Mouse (Mus musculus): Measurements from ENCODE around the gene Tmem178. TPM values are rescaled to one million over a fixed set of nuclear protein-coding genes. Genes with fewer than 3 reads are reported as not detected.

Tmem178 gene
- 10 to 100 TPM in 1 of 2 experiments, 1 to 10 TPM in 1; 7.6 to 12.2 TPM for total RNA-seq (2021)
- long read RNA-seq, experiment 1, transcript Tmem178-201 (4 exons, 1,696 nt): major isoform, 18 of 19 reads
- long read RNA-seq, experiment 1, partial matches to known transcripts: 0 of 19 reads
- long read RNA-seq, experiment 1, other reads (novel, unspliced or antisense): 1 of 19 reads
- long read RNA-seq, experiment 2, transcript Tmem178-201 (4 exons, 1,696 nt): major isoform, 8 of 8 reads
- long read RNA-seq, experiment 2, partial matches to known transcripts: 0 of 8 reads
- long read RNA-seq, experiment 2, other reads (novel, unspliced or antisense): 0 of 8 reads

DNA sequence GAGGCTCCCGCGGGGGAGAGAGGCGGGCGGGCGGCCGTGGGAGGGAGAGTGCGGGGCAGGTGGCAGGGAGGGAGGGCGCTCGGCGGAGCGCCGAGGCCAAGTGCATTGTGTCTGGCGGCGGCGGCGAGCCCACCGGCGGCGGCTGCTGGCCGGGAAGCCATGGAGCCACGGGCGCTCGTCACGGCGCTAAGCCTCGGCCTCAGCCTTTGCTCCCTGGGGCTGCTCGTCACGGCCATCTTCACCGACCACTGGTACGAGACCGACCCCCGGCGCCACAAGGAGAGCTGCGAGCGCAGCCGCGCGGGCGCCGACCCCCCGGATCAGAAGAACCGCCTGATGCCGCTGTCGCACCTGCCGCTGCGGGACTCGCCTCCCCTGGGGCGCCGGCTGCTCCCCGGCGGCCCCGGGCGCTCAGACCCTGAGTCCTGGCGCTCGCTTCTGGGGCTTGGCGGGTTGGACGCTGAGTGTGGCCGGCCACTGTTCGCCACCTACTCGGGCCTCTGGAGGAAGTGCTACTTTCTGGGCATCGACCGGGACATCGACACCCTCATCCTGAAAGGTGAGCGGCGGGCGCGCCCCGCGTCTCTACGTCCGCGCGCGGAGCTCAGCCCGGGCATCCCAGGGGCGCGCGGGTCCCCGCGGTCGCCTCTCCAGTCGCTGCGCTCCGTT lies at the start of gene Tmem178:
Tmem178 (plus strand) TSS at position 103 of the 669 bp plus-strand sequence.
- peak; percentile 22 to 44 for DNase-seq

DNA sequence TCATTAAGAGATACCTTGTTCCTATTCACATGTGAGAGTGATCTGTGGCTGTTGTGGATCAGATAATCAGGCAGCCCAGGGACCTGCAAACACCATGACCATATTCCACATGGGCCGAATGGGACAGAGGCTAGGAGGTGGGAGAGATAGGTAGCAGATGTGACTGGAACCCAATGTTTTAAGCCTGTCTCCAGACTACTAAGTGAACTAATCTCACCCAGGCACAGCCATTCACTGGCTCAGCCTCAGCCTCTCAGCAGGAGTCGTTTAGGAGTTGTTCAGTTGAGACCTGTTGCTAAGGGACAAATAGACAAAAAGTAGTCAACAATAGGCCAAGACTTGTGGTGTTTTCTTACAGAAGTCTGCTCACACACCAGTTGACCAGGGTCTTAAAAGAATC lies 48.0 kb upstream of the Tmem178 start:
- DNase-seq: no peak

DNA sequence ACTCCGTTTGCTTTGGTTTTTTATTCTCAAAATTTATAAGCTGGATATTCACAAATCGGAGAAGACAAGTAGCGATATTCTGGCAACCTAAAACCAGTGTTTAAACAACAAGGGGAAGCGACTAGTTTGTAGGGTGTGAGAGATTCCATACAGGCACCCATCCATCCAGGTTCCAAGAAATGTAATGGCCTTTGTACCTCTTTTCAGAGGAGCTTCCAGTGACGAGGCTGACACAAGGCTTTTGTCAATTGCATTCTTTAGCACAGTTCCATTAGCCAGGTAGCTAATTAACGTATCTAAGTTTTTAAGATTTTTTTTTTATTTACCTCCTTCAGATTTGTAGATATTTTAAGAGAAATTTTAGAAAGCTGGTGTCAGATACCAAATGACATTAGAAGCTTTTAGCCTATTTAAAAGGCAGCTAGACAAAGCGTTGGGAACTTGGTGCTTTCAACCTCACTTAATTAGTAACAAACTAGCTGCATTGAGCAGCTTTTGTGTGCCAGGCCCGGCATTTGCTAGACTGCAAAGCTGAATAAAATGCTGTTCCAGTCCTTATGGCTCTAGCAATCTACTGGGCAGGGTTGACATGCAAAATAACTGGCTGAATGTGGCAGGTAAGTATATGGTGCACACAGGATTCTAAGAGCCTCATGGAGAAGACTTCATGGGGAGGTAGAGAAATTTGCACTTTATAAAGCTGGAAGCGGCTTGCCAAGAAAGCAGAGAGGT lies 46.6 kb upstream of the Tmem178 start:
- DNase-seq: no peak

- peak; percentile 58 to 78 for DNase-seq
These were observed 44.8 kb upstream of the Tmem178 start for GRCm38 (mm10) chr17:80899513-80900199.

DNA sequence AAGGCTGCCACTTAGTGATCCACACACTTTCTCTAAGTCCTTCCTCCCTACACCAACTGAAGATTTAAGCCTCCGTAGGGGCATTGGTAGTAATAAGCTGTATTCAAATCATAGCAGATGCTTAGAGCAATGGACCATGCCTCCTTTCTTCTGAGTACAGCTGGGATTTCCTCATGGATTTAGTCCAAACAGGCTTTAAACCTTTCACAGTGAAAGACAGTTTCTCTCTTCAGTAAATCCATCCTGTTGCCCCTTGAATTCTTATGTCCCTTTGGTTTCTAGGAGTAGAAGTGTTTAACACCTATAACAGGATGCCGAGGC lies 44.3 kb upstream of the Tmem178 start:
- no peak for DNase-seq

DNA sequence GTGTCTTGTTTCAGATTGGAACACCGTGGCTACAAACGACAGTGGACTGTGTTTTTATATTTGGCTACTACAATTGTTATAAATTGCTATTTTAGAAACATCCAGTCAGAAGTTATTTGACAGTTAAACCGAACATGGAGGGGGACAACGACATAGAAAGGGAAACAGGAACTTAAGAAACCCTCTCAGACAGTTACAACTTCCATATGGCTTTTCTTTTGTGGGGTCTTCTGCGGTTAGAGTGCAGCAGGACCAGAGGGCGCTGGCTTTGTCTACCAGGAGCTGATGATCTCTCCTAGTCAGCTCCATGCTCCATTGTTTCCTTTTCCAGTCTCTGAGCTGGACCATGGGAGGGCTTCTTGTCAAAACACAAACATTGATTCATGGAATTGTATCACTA lies 42.5 kb upstream of the Tmem178 start:
- DNase-seq: no peak

GRCm38 (mm10) chr17:80903121-80903875 lies 41.1 kb upstream of the Tmem178 start:
- no peak for DNase-seq

DNA sequence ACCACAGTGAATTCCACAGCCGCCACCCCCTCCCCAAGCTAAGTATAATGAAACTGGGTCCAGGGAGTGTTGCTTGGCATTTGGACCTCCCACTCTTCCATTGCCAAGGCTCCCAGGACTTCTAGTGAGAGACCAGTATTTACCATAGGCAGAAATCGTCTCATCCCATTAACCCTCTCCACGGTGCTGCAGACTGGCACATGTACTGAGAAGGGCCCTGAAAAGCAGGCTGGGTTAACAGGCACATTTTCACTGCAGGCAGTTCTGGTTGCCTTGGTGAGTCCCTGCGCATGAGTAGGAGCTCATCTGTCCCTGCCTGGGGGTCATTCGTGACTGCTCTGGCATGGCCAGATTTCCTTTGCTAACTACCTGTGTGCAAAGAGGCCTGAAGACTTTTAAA lies 40.4 kb upstream of the Tmem178 start:
- no peak for DNase-seq

DNA sequence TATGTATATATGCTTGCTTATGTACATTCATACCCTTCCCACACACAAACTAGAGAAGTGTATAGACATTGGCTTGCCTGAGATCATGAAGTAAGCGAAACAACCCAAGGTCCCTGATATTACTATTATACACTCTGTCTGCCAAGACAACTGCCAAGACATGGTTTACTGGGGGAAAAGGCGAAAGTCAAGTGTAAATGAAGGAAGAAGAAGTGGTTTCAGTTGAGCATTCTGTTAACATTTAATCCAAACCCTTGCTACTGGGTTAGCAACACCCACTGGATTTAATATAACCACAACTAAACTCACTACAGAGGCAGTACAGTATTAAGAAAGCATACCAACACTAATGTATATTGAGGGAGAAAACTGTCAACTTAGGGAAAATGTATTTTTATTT lies 28.8 kb upstream of the Tmem178 start:
- DNase-seq: no peak

- no peak for DNase-seq
These were observed 25.2 kb upstream of the Tmem178 start for GRCm38 (mm10) chr17:80919261-80919660.

DNA sequence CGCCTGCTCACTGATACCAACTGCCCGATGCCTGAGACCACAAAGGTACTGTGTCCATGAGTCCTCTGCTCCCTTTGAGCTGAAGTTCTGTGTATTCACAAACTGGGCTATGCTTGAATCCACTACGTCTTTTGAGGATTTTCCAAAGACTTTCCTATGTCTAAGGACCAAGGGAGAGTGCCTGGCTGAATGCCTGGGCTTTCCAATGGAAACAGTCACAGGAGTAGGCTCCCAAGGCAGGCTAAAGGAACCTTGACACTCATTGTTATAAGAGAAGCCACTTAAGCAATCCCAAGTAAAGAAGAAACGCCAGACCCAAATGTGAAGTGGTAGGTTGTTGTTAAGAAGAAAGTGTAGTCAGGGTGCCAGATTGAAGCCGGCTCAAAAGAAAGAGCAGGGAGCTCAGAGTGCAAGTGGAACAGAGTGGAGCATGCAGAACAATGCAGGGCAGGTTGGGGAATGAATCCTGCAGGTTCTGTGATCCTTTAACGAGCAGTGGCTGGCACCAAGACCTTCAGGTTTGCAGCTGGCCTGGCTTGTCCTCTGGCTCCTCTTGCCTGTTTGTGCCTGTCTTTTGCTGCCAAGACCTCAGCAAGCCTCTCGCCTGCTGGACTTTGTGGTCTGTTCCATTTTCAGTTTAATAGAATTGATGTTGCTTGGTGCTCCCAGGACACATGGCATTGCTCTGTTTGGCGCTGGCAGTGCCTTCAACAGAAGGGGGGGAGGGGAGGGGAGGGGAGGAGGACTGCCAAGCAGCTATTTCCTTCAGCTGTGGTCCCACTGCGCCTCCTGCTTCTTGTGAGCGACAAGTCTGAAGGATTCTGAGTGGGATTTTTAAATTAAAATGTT lies 22.9 kb upstream of the Tmem178 start:
- peak in 1 of 2 experiments; percentile 33 for DNase-seq

DNA sequence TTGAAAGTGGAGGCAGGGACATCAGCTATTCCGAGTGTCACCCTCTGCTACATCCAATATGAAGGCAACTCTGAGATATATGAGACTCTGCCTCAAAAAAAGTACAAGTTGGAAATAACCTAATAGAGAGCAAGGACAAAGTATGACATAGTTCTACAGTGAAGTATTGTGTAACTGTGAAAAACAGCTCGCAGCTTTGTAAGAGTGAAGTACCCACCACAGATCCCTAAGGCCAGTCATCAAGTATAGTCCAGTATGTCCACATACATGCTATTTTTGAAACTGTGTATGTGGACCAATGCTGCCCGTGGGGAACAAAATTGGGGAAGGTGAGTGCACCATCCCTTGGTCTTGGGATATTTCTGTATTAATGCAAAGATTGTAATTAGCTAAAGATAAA lies 18.9 kb upstream of the Tmem178 start:
- DNase-seq: no peak

- DNase-seq: no peak
These were observed 17.3 kb upstream of the Tmem178 start for GRCm38 (mm10) chr17:80927151-80927550.

DNA sequence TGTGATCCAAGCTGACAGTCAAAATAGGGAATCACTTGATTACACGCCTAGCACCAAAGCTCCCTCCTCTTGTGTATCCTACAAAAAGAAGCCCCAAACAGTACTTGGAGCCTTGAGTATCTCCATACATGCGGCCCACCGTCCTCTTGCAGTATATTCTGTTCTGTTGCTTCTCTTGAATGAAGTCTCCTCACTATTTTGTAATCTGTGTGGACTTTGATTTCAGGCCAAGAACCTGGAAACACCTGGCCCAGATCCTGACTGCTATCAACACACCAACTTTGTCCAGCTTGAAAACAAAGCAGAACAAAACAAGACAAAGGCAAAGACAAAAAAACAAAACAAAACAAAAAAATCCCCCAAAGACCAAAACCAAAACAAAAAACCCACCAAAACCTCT lies 11.7 kb upstream of the Tmem178 start:
- no peak for DNase-seq

DNA sequence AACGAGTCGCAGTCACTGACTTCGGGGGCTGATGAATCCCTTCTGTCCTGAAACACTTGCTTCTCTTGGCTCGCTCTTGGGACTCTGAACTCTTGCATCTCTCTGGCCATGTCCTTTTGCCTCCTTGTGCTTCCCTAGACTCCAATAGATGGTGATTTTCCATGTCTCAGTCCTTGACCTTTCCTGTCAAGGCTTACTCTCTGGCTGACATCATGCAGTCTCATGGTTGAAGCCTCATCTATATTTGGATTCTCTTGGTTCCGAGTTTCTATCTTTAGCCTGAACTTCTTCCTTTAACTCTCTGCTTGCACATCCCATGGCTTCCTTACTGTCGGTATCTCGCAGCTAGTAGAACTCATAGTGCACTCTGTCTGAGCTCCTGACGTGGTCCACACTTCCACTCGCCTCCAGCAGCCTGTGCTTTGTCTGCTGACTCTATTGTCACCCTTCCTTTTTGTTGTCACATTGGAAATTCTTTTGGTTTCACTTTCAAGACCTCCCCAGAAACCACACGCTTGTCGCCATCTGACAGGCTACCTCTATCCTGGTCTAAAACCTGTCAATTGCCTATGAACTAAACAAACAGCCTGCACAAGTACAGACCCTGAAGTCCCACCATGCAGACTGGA lies 10.9 kb upstream of the Tmem178 start:
- peak; percentile 27 to 57 for DNase-seq

- DNase-seq: no peak
These were observed 8.5 kb upstream of the Tmem178 start for GRCm38 (mm10) chr17:80935807-80936519.

- no peak for DNase-seq
These were observed 7.9 kb upstream of the Tmem178 start for GRCm38 (mm10) chr17:80936521-80936920.

DNA sequence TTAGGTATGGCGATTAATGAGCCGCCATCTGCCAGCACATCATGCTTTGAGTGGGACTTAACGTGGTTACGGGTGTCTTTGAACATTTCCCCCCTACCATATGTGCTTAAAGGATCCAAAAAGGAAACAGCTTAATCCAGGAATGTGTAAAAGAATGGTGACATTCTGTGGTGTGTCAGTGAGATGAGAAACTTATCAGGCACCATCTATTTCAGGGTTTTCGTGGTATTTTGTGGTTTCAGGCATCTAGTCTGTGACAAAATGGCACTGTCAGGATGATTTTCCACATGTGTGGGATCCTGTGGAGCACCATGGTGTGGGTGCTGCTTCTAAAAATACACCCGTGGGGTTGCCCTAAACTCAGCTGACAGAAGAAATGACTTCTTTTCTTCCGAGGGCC lies 4.6 kb upstream of the Tmem178 start:
- no peak for DNase-seq

- no peak for DNase-seq
These were observed 2.6 kb upstream of the Tmem178 start for GRCm38 (mm10) chr17:80941857-80942256.
